Mouse (Mus musculus) heart, postnatal 10 days (tissue): Measurements from ENCODE around the gene Fam189b. TPM values are rescaled to one million over a fixed set of nuclear protein-coding genes. Genes with fewer than 3 reads are reported as not detected.

Experiments used
- DNase-seq, 2 experiments: peaks; one replicate each; pipeline ENCODE4 v3.0.0; 2021
- intact Hi-C: fragments of 180-260 bp; cut with DNase I; formaldehyde crosslinking; loops from one replicate; pipeline ENCODE4 v1.15.1; 2025
- total RNA-seq, 2 experiments: library from RNA; stranded (reverse); gene quantifications; 2 replicates each; pipeline ENCODE4 v1.2.3; 2021

Gene Fam189b
- total RNA-seq, 2 experiments from 2014 or later: 7.9 to 8.3 TPM

DNA sequence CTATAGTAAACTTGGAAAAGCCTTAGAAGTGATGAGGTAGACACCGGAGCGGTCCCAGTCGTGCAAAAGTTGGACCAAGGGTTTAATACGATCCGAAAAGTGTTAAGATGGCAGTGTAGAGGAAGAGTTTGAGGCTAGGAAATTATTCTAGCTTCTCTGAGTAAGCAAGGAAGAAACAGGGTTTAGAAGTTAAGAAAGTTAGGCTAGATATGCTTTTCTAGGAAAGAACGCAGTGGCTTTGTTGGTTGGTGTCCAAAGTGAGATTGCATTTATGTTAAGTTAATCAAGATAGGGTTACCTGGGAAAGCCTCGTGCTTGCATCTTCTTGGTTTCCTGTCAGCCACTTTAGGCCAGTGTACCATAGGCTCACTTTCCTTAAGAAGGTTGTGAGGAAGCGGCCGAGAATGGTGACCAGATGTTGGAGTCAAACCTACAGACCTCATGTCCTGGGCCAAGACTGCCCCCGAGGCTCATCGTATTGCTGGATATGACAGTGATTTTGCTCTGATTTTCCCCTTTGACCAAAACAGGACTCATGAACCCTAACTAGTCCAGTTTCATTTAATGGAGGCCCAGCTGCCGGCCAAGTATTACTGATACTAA lies 17.6 kb upstream of the Fam189b start:
- intact Hi-C loops: no loop called here
- DNase-seq: no peak

DNA sequence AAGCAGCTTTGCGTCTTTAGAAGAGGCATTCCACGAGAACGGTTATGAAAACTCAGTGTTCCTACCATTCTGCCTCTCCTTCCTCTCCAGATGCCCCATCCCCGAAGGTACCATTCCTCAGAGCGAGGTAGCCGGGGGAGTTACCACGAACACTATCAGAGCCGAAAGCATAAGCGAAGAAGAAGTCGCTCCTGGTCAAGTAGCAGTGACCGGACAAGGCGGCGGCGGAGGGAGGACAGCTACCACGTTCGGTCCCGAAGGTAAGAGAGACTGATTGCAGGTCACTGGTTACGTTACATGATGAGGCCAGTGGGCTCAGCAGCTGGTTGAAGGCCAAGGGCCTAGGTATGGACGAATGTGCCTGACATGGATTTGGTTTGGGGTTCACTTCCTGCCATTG lies 16.0 kb upstream of the Fam189b start:
- intact Hi-C loops: no loop called here

GRCm38 (mm10) chr3:89174844-89175243 lies 8.1 kb upstream of the Fam189b start:
- no peak for DNase-seq
- intact Hi-C loops: no loop called here

More for the DNA sequence above, 16.0 kb upstream of the Fam189b start:
- no peak for DNase-seq

- intact Hi-C loops: no loop called here
These were observed 7.4 kb upstream of the Fam189b start for GRCm38 (mm10) chr3:89175544-89175943.

DNA sequence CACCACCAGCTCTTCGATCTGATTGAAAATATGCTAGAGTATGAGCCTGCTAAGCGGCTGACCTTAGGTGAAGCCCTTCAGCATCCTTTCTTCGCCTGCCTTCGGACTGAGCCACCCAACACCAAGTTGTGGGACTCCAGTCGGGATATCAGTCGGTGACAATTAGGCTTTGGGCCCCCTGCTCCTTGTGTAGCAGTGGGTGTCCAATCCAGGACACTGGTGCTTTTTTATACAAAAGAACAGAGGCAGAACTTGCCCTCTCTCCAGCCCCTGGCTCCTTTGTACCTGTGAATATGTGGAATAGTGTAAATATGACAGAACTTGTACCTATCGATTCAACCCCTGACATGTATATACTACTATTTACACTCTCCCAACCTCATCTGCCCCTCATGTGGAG lies 6.5 kb upstream of the Fam189b start:
- intact Hi-C loops: no loop called here
- DNase-seq: no peak

More at GRCm38 (mm10) chr3:89175544-89175943, 7.4 kb upstream of the Fam189b start:
- DNase-seq: no peak

DNA sequence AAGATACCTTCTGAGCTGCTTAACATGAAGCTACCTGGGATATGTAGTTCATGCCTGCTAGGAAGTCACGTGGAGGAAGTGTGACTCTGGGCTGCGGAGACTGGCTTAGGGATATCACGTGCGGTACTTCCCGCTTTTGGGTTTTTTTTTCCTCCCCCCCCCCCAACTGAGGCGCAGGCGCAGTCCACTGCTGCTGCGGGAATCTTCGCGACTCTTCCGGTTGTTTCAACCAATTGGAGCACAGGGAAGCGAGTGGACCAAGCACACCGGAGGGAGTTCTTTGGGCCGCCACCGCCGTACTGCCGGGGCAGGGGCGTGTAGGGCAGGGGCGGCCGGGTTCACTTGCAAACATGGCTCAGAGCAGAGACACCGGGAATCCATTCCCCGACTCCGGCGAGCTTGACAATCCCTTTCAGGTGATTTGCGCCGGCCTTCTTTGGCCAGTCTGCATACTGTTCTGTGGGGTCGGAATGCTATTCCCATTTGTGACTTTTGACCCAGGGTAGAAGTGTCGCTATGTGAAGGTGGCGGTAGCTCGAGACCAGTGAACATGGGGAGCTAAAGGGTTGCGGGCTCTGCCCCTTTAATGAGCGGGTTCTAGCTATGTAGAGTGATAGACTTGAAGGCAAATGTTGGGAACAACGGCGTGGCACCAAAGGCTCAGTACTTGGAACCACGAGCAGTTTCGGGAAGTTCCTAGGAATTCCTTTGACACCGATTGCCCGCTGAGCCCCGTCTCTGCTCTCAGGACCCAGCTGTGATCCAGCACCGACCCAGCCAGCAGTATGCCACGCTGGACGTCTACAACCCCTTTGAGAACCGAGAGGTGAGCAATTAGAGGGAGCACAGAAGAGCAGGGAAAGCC lies 5.5 kb upstream of the Fam189b start, which contains the start of gene Scamp3:
Scamp3 (plus strand) TSS at position 232 of the 865 bp plus-strand sequence.
- intact Hi-C loops: no loop called here
- DNase-seq: peak; percentile 84 to 87

DNA sequence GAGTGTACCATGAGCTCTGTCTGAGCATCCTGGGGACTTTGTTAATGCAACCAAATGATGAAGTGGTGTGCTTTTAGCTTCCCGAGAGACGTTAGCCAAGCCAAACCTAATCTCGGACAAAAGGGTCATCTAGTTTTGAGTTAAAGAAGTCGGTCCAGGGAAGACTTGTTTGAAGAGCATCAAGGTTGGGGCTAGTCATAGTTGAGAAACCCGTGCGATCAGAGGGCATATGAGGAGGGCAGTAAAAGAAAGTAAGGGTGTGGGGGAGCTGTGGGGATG lies 4.9 kb upstream of the Fam189b start:
- DNase-seq: no peak
- intact Hi-C loops: no loop called here

GRCm38 (mm10) chr3:89179056-89179455 lies 3.9 kb upstream of the Fam189b start:
- DNase-seq: no peak
- intact Hi-C loops: no loop called here

DNA sequence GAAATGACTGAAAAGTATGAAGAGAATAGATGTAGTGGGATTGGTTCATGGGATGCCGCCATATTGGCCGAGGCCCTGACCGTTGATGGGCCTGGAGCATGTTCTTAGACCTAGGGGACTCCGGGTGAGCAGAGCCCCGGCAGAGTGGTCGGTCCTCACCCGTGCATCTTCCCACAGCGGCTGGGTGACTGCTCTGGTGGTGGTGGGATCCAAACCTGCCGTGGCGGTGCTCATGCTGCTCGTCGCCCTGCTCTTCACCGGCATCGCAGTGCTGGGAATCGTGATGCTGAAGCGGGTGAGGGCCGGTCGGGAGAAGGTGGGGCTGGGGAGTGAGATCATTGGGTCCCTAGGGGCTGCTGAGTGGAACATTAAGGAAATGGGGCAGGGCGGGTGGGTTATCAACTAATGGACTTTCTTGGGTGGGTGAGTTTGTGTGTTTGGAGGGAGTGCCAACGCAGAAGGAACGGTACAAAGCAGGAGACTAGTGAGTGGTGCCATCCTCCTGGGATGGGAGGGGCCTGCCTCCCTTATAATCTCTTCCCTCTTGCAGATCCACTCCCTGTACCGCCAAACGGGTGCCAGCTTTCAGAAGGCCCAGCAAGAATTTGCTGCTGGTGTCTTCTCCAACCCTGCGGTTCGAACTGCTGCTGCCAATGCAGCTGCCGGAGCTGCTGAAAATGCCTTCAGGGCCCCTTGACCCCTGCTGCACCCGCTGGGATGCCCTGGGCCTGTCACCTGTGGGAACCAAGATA lies 1.0 kb upstream of the Fam189b start:
- no peak for DNase-seq
- intact Hi-C loops: no loop called here

DNA sequence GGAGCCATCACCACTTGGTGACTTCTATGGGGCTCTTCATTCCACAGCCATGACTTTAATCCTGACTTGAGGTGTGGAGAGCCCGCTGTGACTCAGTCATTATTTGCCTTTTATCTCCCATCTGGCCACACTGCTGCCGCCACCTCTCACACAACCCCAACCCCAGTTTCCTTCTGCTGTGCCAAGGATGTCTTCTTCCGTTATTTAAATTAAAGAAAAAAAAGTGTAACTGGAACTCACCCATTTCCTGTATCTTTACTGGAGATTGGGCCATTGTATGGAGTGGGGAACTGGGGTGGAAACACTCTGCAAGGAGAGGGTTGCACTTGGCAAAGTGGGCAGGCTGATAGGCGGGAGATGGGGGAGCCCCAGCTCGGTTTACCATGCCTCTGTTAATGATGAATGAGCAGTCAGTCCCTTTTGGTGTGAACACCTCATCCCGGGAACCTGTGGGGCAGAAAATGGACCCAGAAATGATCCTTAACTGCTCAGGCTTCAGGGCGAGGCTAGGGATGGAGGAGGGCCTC lies 349 bp upstream of the Fam189b start:
- no peak for DNase-seq
- intact Hi-C loops: no loop called here

- no peak for DNase-seq
- intact Hi-C loops: no loop called here
These were observed 994 bp downstream of the Fam189b start for GRCm38 (mm10) chr3:89183959-89184315.

DNA sequence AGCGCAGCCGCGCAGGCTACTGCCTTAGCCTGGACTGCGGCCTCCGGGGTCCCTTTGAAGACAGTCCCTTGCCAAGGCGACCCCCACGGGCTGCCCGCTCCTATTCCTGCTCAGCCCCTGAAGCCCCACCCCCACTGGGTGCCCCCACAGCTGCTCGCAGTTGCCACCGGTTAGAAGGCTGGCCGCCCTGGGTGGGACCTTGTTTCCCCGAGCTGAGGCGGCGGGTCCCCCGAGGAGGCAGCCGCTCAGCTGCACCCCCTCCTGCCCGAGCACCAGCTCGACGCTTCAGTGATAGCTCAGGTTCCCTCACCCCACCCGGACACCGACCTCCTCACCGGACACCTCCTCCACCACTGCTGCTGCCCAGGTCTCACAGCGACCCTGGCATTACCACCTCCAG lies 4.3 kb downstream of the Fam189b start:
- no peak for DNase-seq
- intact Hi-C loops: no loop called here

DNA sequence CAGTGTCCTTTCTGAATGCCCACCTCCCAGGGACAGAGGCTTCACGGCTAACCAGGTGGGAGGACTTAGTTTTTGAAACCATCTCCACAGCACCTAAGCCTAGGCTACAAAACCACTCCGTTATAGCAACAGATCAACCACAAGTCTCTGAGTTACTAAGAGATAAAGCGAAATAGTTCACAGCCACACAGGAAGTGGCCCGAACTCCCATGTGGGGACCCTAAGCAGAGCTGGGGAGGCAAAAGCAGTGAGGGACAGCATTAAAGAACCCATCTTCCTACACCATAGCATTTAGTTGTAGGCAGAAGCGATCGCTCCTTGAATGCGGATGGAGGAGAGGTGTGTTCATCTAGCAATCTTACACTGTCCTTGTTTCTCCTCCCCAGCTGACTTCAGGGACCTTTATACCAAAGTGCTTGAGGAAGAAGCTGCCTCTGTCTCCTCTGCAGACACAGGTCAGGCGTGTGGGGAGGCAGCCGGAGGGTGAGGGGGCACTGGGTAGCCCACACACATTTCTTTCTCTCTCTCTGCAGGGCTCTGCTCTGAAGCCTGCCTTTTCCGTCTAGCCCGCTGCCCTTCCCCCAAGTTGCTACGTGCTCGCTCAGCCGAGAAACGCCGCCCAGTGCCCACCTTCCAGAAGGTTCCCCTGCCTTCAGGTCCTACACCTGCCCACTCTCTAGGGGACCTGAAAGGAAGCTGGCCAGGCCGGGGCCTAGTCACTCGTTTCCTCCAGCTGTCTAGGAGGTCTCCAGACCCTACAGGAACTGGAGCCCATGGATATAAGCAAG lies 4.9 kb downstream of the Fam189b start:
- intact Hi-C loops: no loop called here
- DNase-seq: no peak

DNA sequence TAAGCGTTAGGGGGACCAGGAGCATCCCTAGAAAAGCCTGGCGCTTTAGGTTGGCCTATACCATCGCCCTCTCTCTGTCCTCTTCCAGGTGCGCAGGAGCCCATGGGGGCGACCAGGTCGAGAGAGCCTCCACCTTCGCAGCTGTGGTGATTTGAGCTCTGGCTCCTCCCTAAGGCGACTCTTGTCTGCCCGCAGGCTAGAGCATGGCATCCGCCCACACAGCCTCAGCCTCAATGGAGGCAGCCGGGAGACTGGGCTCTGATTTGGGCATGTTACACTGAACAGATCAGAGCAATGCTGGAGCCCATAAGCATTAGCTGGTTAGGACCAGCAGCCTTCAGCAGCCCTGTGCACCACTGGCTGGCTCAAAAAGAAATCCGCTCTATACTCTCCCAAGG lies 5.5 kb downstream of the Fam189b start:
- DNase-seq: no peak

GRCm38 (mm10) chr3:89190436-89190835 lies 7.5 kb downstream of the Fam189b start:
- intact Hi-C loops: no loop called here
- no peak for DNase-seq

More for the DNA sequence above, 5.5 kb downstream of the Fam189b start:
- intact Hi-C loops: no loop called here

GRCm38 (mm10) chr3:89193351-89193750 lies 10.4 kb downstream of the Fam189b start:
- intact Hi-C loops: no loop called here
- DNase-seq: no peak

GRCm38 (mm10) chr3:89193853-89194252 lies 10.9 kb downstream of the Fam189b start:
- intact Hi-C loops: no loop called here

DNA sequence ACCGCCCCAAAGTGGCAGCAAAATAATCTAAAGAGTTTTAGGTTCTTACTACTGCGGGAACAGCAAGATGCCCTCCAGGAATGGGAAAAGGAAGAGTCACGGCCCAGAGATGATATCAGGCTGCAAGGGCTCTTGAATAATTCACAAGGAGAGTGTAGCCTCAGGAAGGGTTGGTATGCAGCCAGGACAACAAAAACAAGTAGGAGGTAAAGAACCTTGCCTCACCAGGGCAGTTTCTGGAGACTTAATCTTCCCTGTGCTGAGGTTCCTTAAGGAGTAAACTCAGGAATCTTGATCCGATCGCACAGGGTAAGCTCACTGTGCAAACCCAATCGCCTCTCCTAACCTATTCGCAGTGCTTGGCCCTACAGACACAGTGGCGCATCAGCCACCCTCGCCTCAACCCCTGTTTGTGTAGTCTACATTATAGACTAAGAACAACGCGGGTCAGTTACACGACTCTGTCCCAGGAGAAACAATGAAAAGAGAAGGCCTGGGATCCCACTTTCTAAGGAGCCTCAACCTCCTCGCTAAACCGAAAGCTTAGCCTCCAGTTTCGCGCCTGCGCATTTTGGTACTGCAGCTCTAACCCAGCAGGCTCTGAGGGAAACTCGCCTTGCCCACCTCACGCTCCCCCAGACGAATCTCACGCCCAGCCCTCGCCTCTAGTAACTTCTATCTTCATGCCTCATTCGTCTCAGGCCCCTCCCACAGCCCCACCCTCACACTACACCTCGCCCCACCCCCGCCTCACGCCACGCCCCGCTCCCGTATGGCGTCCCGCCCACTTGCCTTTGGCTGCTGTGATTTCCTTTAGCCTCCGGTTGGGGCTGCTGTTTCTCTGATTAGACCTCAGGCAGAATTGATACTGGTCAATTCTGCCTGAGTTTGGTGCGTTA lies 13.3 kb downstream of the Fam189b start:
- DNase-seq: peak; percentile 89 to 90
- intact Hi-C loops: loop anchor here (1.0 kb wide), 1 partner anchor 20 kb away; no protein-coding TSS in a partner anchor

More at GRCm38 (mm10) chr3:89193853-89194252, 10.9 kb downstream of the Fam189b start:
- peak in 1 of 2 experiments; percentile 26 for DNase-seq

GRCm38 (mm10) chr3:89199839-89200238 lies 16.9 kb downstream of the Fam189b start:
- DNase-seq: no peak
- intact Hi-C loops: no loop called here
